Mouse (Mus musculus) left cerebral cortex, adult 11 months (tissue): ENCODE data around the gene Gm49392.
"Not testable (repeated sequence)": the region's sequence is repeated elsewhere in the genome, so short reads cannot be mapped to it uniquely, and the experiment has no call there.

Source experiments
- DNase-seq: peaks from one replicate; pipeline ENCODE4 v3.0.0; 2022; ENCODE audit warnings: low spot score

Gm49392 gene

GRCm38 (mm10) chr13:60896794-60897193, at the start of gene Gm49392:
Gm49392 (minus strand) TSS chr13:60896894.
- not testable (repeated sequence) for DNase-seq

- not testable (repeated sequence) for DNase-seq
Observed at GRCm38 (mm10) chr13:60941884-60942283, 45.2 kb upstream of the Gm49392 start, which contains the start of gene Tpbpa. Tpbpa (minus strand) TSS chr13:60941984.

- no peak for DNase-seq
Observed at GRCm38 (mm10) chr13:60936500-60936901, 39.8 kb upstream of the Gm49392 start, which contains the start of the genes Gm49391 and Ctla2a. Gm49391 (minus strand) TSS chr13:60936571. Ctla2a (minus strand) TSS chr13:60936625.

GRCm38 (mm10) chr13:60935490-60935889, 38.8 kb upstream of the Gm49392 start, which contains the start of gene Gm49393:
Gm49393 (minus strand) TSS chr13:60935590.
- not testable (repeated sequence) for DNase-seq

GRCm38 (mm10) chr13:60904780-60905179, 8.1 kb upstream of the Gm49392 start, which contains the start of gene Tpbpb:
Tpbpb (minus strand) TSS chr13:60904880.
- DNase-seq: not testable (repeated sequence)

DNA sequence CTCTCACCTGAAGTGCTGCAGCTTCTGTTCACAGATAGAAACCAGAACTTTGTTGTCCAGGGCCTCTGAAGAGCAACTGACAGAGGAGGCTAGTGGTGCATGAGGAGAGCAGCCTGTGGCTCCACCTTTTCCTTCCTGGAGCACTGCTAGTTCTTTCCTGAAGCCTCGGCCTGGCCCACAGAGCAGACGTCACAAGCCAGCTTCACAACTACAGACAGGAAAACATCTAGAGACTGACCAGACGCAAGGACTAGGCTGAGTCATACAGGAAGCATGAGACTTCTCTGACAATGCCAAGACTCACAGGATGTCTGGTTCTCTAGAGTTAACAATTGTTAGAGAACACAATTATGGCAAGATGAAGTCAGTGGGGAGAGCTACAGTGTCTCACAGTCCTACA, 634 bp upstream of the Gm49392 start, which contains the start of gene Ctla2b:
Gene Ctla2b, minus strand, starts transcription at position 120 of the 400 bp plus-strand sequence.
- peak; percentile 4 for DNase-seq

DNA sequence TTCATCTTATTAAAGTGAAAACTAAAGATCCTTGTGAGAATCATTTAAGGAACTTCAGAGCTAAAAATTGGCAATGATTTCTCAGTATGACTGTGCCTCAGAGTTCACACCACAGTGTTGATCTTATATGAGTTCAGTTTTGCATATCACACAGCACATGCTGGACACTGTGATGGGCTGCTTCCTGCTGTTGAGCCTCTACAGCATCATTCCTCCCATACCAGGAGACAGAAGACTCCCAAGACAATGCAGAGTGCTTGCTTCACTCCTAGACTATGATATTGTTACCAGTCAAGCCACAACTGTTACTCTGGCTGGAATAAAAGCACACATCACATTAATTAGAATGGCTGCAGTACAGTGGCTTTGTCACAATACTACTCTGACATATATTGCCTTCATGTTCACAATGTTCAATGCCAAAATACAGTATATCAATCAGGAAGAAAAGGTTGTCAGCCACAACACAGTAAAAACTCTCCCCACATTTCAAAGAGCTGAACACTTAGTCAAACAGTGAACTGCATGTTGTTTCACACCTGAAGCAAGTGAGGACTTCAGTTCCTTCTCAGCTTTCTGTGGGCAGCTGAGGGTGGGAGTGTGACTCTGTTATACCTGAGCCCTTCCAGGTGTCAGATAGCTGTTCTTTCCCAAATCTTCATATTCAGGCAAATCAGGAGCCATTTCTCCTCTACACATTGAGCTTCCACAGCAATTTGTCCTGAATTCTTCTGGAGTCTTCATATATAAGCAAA, 1.1 kb downstream of the Gm49392 start:
- no peak for DNase-seq

DNA sequence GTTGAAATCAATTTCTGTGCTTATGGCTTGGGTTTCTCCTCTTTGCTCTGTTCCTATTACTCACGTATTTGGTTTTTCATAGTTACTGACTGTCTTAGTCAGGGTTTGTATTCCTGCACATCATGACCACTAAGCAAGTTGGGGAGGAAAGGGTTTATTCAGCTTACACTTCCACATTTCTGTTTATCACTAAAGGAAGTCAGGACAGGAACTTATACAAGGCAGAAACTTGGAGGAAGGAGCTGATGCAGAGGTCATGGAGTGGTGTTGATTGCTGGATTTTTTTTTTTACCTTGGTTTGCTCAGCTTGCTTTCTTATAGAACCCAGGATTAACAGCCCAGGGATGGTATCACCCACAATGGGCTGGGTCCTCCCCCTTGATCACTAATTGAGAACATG, 4.4 kb downstream of the Gm49392 start:
- no peak for DNase-seq

DNA sequence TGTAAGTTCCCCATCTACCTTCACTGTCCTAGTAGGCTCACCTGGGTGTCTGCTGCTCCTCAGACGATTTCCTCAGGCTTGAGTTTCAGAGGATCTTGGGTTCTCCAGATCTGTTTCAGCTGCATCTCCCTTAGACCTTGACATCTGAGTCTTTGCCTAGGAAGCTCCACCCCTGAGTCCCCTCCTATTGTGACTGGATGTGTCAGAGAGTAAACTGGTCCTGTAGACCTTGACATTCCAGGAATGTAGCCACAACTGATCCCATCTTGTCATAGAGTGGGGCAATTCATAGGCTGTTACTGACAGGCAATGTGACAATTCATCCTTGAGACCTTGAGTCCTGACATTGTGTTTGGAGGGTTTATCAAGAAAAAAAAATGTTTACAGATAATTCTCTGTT, 32.4 kb downstream of the Gm49392 start, which contains the start of gene 4930486L24Rik:
Gene 4930486L24Rik, minus strand, starts transcription at position 195 of the 400 bp plus-strand sequence.
- no peak for DNase-seq

DNA sequence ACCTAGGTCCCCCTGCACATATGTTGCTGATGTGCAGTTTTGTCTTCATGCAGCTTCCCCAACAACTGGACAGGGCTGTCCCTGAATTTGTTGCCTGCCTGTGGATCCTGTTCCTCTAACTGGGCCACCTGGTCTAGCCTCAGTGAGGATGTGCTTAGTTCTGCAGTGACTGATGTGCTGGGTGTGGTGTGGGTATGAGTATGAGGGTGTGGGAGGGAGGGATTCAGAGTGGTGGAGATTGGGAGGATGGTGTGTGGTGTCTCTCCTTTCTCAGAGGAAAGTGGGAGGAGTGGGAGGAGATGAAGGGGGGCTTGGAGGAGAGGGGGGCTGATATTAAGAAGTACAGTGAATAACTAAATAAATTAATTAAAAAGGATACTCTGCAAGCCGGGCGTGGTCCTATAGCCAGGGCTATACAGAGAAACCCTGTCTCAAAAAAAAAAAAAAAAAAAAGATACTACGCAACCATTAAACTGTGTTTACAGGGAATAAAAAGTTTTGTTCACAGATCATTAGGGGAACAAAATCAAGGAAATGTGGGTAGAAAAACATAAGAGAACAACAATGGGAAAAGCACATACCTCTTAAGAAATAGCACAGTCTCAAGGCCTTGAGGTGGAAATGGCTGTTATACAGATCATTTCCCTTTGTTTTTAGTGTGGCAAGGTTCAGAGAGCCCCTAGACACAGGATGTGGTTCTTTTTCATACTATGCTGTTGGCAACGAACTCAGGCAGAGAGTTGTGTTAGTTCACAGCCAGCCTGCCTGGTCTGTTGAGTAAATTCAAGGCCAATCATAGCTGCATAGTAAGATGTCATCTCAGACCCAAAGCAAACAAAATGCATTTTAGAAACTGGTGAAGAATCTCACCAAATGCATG, 48.2 kb downstream of the Gm49392 start:
- DNase-seq: no peak

DNA sequence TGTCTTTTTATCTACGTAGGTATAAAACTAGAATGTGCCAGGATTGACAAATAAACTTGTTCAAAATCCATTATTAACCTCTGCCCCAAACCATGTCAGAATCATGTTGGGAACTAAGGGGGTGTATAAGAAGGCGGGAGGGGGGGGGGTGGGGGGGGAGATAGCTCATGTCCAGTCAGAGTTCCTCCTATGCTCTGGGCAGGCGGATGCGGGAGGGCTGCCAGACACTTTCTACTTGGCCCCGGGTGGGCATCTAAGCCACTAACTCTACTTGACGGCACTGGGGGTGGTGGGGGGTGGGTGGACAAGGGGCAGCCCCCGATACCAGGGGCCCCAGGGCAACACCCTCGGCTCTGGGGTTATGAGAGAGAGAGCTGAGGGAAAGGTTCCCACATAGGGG, 53.5 kb downstream of the Gm49392 start:
- no peak for DNase-seq

DNA sequence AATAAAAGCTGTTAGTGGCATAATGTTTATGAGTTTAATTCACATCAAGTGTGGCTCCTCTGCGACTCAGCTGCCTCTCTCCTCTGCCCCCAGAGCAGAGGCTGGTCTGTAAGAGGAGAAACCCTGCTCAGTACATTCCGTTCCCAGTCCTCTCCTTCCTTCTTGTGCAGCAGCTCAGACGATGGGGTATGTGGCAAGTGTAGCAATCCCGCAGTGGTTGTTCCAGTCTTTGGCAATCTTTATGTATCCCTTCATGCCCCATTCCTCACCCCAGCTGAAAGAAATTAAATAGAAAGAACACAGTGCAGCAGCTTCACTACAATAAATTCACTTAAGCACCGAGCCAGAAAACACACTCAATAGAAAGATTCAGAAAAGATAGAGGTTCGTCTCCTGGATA, 54.0 kb downstream of the Gm49392 start:
- DNase-seq: no peak

DNA sequence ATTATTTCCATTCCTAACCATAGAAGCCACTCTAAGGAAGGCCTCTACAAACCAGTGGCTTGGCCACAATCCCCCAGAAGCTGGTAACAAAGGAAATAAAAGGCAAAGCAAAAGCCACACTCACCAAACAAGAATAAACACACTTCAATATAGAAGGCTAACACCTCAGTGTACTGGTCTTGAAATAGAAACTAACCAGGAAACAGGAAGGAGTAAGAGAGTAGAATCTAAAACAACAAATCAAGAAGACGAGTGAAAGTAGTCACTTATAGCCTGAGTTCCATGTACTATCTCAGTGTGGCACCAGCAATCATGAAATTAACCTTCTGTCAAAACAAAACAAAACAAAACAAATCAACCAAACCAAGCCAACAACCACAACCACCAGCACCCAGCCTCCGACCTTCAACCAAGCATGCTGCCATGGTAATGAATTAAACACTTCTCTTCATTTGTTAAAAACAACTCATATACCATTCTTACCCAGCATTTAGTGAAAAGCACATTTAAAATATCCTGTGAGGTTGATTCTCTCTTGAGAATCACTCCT, 57.3 kb downstream of the Gm49392 start:
- no peak for DNase-seq

- DNase-seq: no peak
Observed at GRCm38 (mm10) chr13:60826052-60826451, 70.6 kb downstream of the Gm49392 start.

GRCm38 (mm10) chr13:60820486-60821175, 76.1 kb downstream of the Gm49392 start:
- DNase-seq: no peak

- DNase-seq: no peak
Observed at GRCm38 (mm10) chr13:60819469-60819868, 77.2 kb downstream of the Gm49392 start.

DNA sequence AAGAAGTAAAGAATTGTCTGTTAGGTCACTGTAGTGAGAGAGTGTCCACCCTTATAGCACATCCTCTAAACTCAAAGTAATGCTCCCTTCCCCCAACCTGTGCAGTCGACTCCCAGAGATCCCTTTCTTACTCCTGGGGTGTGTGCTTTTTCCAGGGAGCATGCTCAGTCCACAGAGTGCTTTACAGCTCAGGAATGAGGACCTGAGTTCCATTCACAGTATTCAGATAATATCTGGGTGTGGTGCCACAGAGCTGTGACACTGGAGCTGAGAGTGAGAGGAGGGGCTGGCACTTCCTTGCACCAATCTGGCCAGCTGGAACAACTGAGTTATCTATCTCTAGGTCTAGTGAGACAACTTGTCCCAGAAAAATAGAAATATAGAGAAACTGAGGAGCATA, 83.0 kb downstream of the Gm49392 start:
- no peak for DNase-seq

DNA sequence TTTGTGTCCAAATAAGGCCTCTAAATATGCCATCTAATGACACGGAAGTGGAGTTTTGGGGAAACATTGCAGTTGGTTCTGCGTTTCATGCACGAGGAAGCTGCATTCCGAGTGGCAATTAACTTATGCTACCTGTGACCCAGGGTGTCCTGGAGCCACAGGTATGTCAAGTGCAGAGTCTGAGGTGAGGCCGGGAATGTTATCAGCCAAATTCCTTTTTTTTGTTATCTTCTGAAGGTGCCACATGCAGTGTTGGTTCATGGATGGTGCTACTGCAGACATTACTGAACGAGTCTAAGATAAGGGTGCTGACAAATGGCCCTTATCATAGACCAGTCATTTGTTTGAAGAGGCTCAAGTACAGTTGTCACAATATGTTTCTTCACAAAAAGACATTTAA, 83.9 kb downstream of the Gm49392 start:
- no peak for DNase-seq

GRCm38 (mm10) chr13:60809690-60810089, 87.0 kb downstream of the Gm49392 start:
- DNase-seq: no peak

- no peak for DNase-seq
Observed at GRCm38 (mm10) chr13:60802749-60803148, 93.9 kb downstream of the Gm49392 start, which contains the start of gene Ctsll3. Ctsll3 (minus strand) TSS chr13:60802849.
